Mouse (Mus musculus) heart, adult 8-10 months (tissue): ENCODE data around the gene Nudt16l1. TPM values are rescaled to one million over a fixed set of nuclear protein-coding genes. Genes with fewer than 3 reads are reported as not detected.
A peak's percentile ranks its signal among the peaks of the same experiment; 100 is the strongest.

ENCODE experiments used
- DNase-seq: peaks from one replicate; pipeline ENCODE4 v3.0.0; 2022; ENCODE audit warnings: low spot score
- total RNA-seq, 4 experiments: library from RNA; stranded (reverse); gene quantifications; 2 replicates each; pipeline ENCODE4 v1.2.4; 2022

The Nudt16l1 gene
- total RNA-seq: 10 to 100 TPM; 14.2 to 20.0 (median 16.6) TPM

GRCm38 (mm10) chr16:4938461-4938860 lies at the start of gene Nudt16l1:
TSS of gene Nudt16l1 (plus strand) at chr16:4938761.
- DNase-seq: no peak

GRCm38 (mm10) chr16:4890201-4890709 lies 48.3 kb upstream of the Nudt16l1 start:
- peak; percentile 56 for DNase-seq

- DNase-seq: no peak
Observed at GRCm38 (mm10) chr16:4892171-4892570, 46.4 kb upstream of the Nudt16l1 start.

GRCm38 (mm10) chr16:4894201-4894908 lies 44.2 kb upstream of the Nudt16l1 start:
- no peak for DNase-seq

GRCm38 (mm10) chr16:4896249-4897027 lies 42.1 kb upstream of the Nudt16l1 start:
- DNase-seq: peak; percentile 69

- DNase-seq: no peak
Observed at GRCm38 (mm10) chr16:4897146-4897730, 41.3 kb upstream of the Nudt16l1 start.

GRCm38 (mm10) chr16:4898881-4899280 lies 39.7 kb upstream of the Nudt16l1 start:
- DNase-seq: no peak

- no peak for DNase-seq
Observed at GRCm38 (mm10) chr16:4899711-4900110, 38.9 kb upstream of the Nudt16l1 start.

- DNase-seq: no peak
Observed at GRCm38 (mm10) chr16:4901167-4901566, 37.4 kb upstream of the Nudt16l1 start.

GRCm38 (mm10) chr16:4902390-4902789 lies 36.2 kb upstream of the Nudt16l1 start:
- DNase-seq: no peak

- no peak for DNase-seq
Observed at GRCm38 (mm10) chr16:4903491-4904102, 35.0 kb upstream of the Nudt16l1 start.

- DNase-seq: no peak
Observed at GRCm38 (mm10) chr16:4904878-4905277, 33.7 kb upstream of the Nudt16l1 start.

GRCm38 (mm10) chr16:4905591-4905990 lies 33.0 kb upstream of the Nudt16l1 start:
- DNase-seq: no peak

- DNase-seq: no peak
Observed at GRCm38 (mm10) chr16:4906559-4906958, 32.0 kb upstream of the Nudt16l1 start.

GRCm38 (mm10) chr16:4907386-4907785 lies 31.2 kb upstream of the Nudt16l1 start:
- DNase-seq: no peak

GRCm38 (mm10) chr16:4907972-4908371 lies 30.6 kb upstream of the Nudt16l1 start:
- DNase-seq: no peak

- DNase-seq: no peak
Observed at GRCm38 (mm10) chr16:4909745-4910144, 28.8 kb upstream of the Nudt16l1 start.

- DNase-seq: no peak
Observed at GRCm38 (mm10) chr16:4910758-4911157, 27.8 kb upstream of the Nudt16l1 start.

GRCm38 (mm10) chr16:4912074-4912648 lies 26.4 kb upstream of the Nudt16l1 start:
- DNase-seq: no peak

GRCm38 (mm10) chr16:4912907-4913782 lies 25.4 kb upstream of the Nudt16l1 start:
- no peak for DNase-seq
